Mouse (Mus musculus) lung, embryonic 14.5 days (tissue): ENCODE results near the gene Ddx42. TPM values are rescaled to one million over a fixed set of nuclear protein-coding genes. Genes with fewer than 3 reads are reported as not detected.

Experiments used
- ATAC-seq: fragments of 200-750 bp; cut with Nextera tagmentation; 2 replicates; pipeline ENCODE4 v1.8.0; 2017; ENCODE audit warnings: mild to moderate bottlenecking, moderate TSS enrichment, moderate library complexity; ENCODE audit not compliant: insufficient read depth
- DNase-seq: peaks from one replicate; pipeline ENCODE4 v3.0.0-alpha.2; 2015
- H3K27ac ChIP-seq: fragments of 300-500 bp; sonication (generic); 2 replicates; pipeline ENCODE4 v1.5.1; 2014; ENCODE audit warnings: low read depth, mild to moderate bottlenecking, moderate library complexity
- H3K27me3 ChIP-seq: fragments of 300-500 bp; sonication (generic); 2 replicates; pipeline ENCODE4 v1.6.1; 2014; ENCODE audit warnings: low read length, control low read depth; ENCODE audit not compliant: insufficient read depth
- H3K36me3 ChIP-seq: fragments of 300-500 bp; sonication (generic); 2 replicates; pipeline ENCODE4 v1.6.1; 2014; ENCODE audit warnings: control low read depth; ENCODE audit not compliant: insufficient read depth
- H3K4me1 ChIP-seq: fragments of 300-500 bp; sonication (generic); 2 replicates; pipeline ENCODE4 v1.6.1; 2014; ENCODE audit warnings: antibody characterized with exemption, control low read depth; ENCODE audit not compliant: insufficient read depth
- H3K4me2 ChIP-seq: fragments of 300-500 bp; sonication (generic); 2 replicates; pipeline ENCODE4 v1.6.1; 2014; ENCODE audit warnings: mild to moderate bottlenecking
- H3K4me3 ChIP-seq: fragments of 300-500 bp; sonication (generic); 2 replicates; pipeline ENCODE4 v1.5.1; 2014; ENCODE audit warnings: low read depth, low read length
- H3K9ac ChIP-seq: fragments of 300-500 bp; sonication (generic); 2 replicates; pipeline ENCODE4 v1.6.1; 2014
- H3K9me3 ChIP-seq: fragments of 300-500 bp; sonication (generic); 2 replicates; pipeline ENCODE4 v1.6.1; 2016; ENCODE audit warnings: low read depth, low read length, control low read depth
- CTCF ChIP-seq: IDR thresholded peaks from 2 replicates; pipeline ENCODE4 v1.5.1; 2016; ENCODE audit warnings: antibody characterized with exemption, low read depth
- WGBS: fragments of 180-500 bp; shearing (Covaris S2); extraction: QIAGEN DNeasy Blood & Tissue Kit; methylation state at CpG from one replicate; pipeline ENCODE4 v1.1.7; 2014; 5-methylcytosine and 5-hydroxymethylcytosine counted together
- polyA plus RNA-seq: library from polyadenylated mRNA; unstranded; fragments of >200 nt; fragmentation: Nextera tagmentation; extraction: Ambion mirVana; gene quantifications from 2 replicates; pipeline ENCODE4 v1.2.1, GENCODE M21; 2014

The Ddx42 gene
- polyA plus RNA-seq, 1 experiment from 2014 or later: 82.1 TPM

- DNase-seq: no peak
- H3K4me3 ChIP-seq: no peak overlapping the region
- H3K9me3 ChIP-seq: no peaks in the 10 kb centered on the region
- 59% methylated on average over 14 of the region's 14 CpGs for WGBS
- no peak overlapping the region for H3K9ac ChIP-seq
- H3K4me1 ChIP-seq: peaks cover 8% of the 10 kb centered on the region; the same call in 1 of the 2 replicates
- no peak for TF ChIP-seq CTCF
- peaks cover 83% of the 10 kb centered on the region for H3K36me3 ChIP-seq
- no peak for ATAC-seq
- H3K27ac ChIP-seq: no peak overlapping the region
- no peaks in the 10 kb centered on the region for H3K27me3 ChIP-seq
- no peak overlapping the region for H3K4me2 ChIP-seq
Measured at GRCm38 (mm10) chr11:106260826-106261450, 44.2 kb downstream of the Ddx42 start.

GRCm38 (mm10) chr11:106263963-106264362 is 47.2 kb downstream of the Ddx42 start:
- no peak for TF ChIP-seq CTCF
- no peaks in the 10 kb centered on the region for H3K27me3 ChIP-seq
- no peaks in the 10 kb centered on the region for H3K9me3 ChIP-seq
- no peak overlapping the region for H3K4me2 ChIP-seq
- peaks cover 88% of the 10 kb centered on the region for H3K36me3 ChIP-seq
- no peak overlapping the region for H3K27ac ChIP-seq
- 86% methylated on average over 9 of the region's 9 CpGs for WGBS
- peaks cover 9% of the 10 kb centered on the region for H3K4me1 ChIP-seq
- ATAC-seq (no peak), DNase-seq (no peak)
- no peak overlapping the region for H3K9ac ChIP-seq
- no peak overlapping the region for H3K4me3 ChIP-seq

- WGBS: 87% methylated on average over 15 of the region's 15 CpGs
Measured at GRCm38 (mm10) chr11:106264988-106265387, 48.3 kb downstream of the Ddx42 start.

GRCm38 (mm10) chr11:106265570-106265969 is 48.8 kb downstream of the Ddx42 start:
- no peak overlapping the region for H3K4me2 ChIP-seq
- ATAC-seq (no peak), DNase-seq (no peak)
- H3K9me3 ChIP-seq: no peaks in the 10 kb centered on the region
- no peak overlapping the region for H3K27ac ChIP-seq
- 93% methylated on average over 4 of the region's 4 CpGs for WGBS
- H3K9ac ChIP-seq: no peak overlapping the region
- peaks cover 16% of the 10 kb centered on the region for H3K4me1 ChIP-seq
- H3K4me3 ChIP-seq: no peak overlapping the region
- no peak for TF ChIP-seq CTCF
- peaks cover 80% of the 10 kb centered on the region for H3K36me3 ChIP-seq
- no peaks in the 10 kb centered on the region for H3K27me3 ChIP-seq

More at GRCm38 (mm10) chr11:106264988-106265387, 48.3 kb downstream of the Ddx42 start:
- peaks cover 14% of the 10 kb centered on the region for H3K4me1 ChIP-seq
- H3K4me3 ChIP-seq: no peak overlapping the region
- no peaks in the 10 kb centered on the region for H3K27me3 ChIP-seq
- TF ChIP-seq CTCF: no peak
- ATAC-seq (no peak), DNase-seq (no peak)
- H3K4me2 ChIP-seq: no peak overlapping the region
- peaks cover 79% of the 10 kb centered on the region for H3K36me3 ChIP-seq
- H3K9me3 ChIP-seq: no peaks in the 10 kb centered on the region
- H3K27ac ChIP-seq: no peak overlapping the region
- no peak overlapping the region for H3K9ac ChIP-seq

- DNase-seq (no peak), ATAC-seq (no peak)
- Histone ChIP-seq H3K4me1 (peaks cover 20% of the 10 kb centered on the region), H3K27ac (no peak overlapping the region), H3K4me3 (no peak overlapping the region), H3K36me3 (peaks cover 74% of the 10 kb centered on the region), H3K27me3 (no peaks in the 10 kb centered on the region), H3K4me2 (no peak overlapping the region), H3K9ac (no peak overlapping the region), H3K9me3 (no peaks in the 10 kb centered on the region)
- TF ChIP-seq CTCF: no peak
- WGBS: 90% methylated on average over 10 of the region's 10 CpGs
Measured at GRCm38 (mm10) chr11:106266431-106266830, 49.7 kb downstream of the Ddx42 start.

- H3K9ac ChIP-seq: no peak overlapping the region
- DNase-seq (no peak), ATAC-seq (no peak)
- H3K4me2 ChIP-seq: no peak overlapping the region
- 59% methylated on average over 15 of the region's 15 CpGs for WGBS
- H3K27me3 ChIP-seq: no peaks in the 10 kb centered on the region
- H3K36me3 ChIP-seq: peaks cover 64% of the 10 kb centered on the region
- H3K4me3 ChIP-seq: no peak overlapping the region
- no peak overlapping the region for H3K27ac ChIP-seq
- H3K4me1 ChIP-seq: peaks cover 22% of the 10 kb centered on the region
- H3K9me3 ChIP-seq: no peaks in the 10 kb centered on the region
- TF ChIP-seq CTCF: no peak
Measured at GRCm38 (mm10) chr11:106267311-106267852, 50.7 kb downstream of the Ddx42 start.

- WGBS: 61% methylated on average over 5 of the region's 5 CpGs
- Histone ChIP-seq H3K9ac (no peak overlapping the region), H3K4me1 (peaks cover 22% of the 10 kb centered on the region), H3K4me3 (no peak overlapping the region), H3K27ac (peak overlapping the region; percentile 72; the same call in 1 of the 2 replicates), H3K27me3 (no peaks in the 10 kb centered on the region), H3K4me2 (peak overlapping the region; percentile 55), H3K36me3 (peaks cover 60% of the 10 kb centered on the region), H3K9me3 (no peaks in the 10 kb centered on the region)
- TF ChIP-seq CTCF: no peak
- DNase-seq (no peak), ATAC-seq (no peak)
Measured at GRCm38 (mm10) chr11:106267871-106268270, 51.1 kb downstream of the Ddx42 start.
